Mouse (Mus musculus) testis, postnatal 10 days (tissue): ENCODE measurements around the gene Col12a1.
A peak's percentile ranks its signal among the peaks of the same experiment; 100 is the strongest.

ENCODE experiments used
- DNase-seq: peaks from one replicate; pipeline ENCODE4 v3.0.0; 2021; ENCODE audit warnings: low spot score

Col12a1 gene

GRCm38 (mm10) chr9:79718481-79719370 lies at the start of gene Col12a1:
Gene Col12a1 (minus strand): TSS chr9:79718831.
- peak; percentile 63 for DNase-seq

- no peak for DNase-seq
Observed at GRCm38 (mm10) chr9:79766991-79767545, 48.4 kb upstream of the Col12a1 start.

- no peak for DNase-seq
Observed at GRCm38 (mm10) chr9:79765329-79765728, 46.7 kb upstream of the Col12a1 start.

GRCm38 (mm10) chr9:79762519-79762918 lies 43.9 kb upstream of the Col12a1 start:
- no peak for DNase-seq

- no peak for DNase-seq
Observed at GRCm38 (mm10) chr9:79760076-79760475, 41.4 kb upstream of the Col12a1 start.

GRCm38 (mm10) chr9:79759385-79760005 lies 40.9 kb upstream of the Col12a1 start, which contains the start of gene Cox7a2:
Gene Cox7a2 (minus strand): TSS chr9:79759878.
- DNase-seq: peak; percentile 93

- DNase-seq: no peak
Observed at GRCm38 (mm10) chr9:79755311-79755710, 36.7 kb upstream of the Col12a1 start.

- no peak for DNase-seq
Observed at GRCm38 (mm10) chr9:79751846-79752245, 33.2 kb upstream of the Col12a1 start.

GRCm38 (mm10) chr9:79750709-79751108 lies 32.1 kb upstream of the Col12a1 start:
- DNase-seq: no peak

- DNase-seq: no peak
Observed at GRCm38 (mm10) chr9:79745036-79745435, 26.4 kb upstream of the Col12a1 start.

- DNase-seq: no peak
Observed at GRCm38 (mm10) chr9:79735608-79736007, 17.0 kb upstream of the Col12a1 start.

- DNase-seq: peak; percentile 53
Observed at GRCm38 (mm10) chr9:79730301-79730700, 11.7 kb upstream of the Col12a1 start.

- DNase-seq: no peak
Observed at GRCm38 (mm10) chr9:79723090-79723489, 4.5 kb upstream of the Col12a1 start.

- DNase-seq: peak; percentile 72
Observed at GRCm38 (mm10) chr9:79721056-79721455, 2.4 kb upstream of the Col12a1 start.

- DNase-seq: no peak
Observed at GRCm38 (mm10) chr9:79720143-79720542, 1.5 kb upstream of the Col12a1 start.

- peak; percentile 48 for DNase-seq
Observed at GRCm38 (mm10) chr9:79719451-79719850, 820 bp upstream of the Col12a1 start.

- DNase-seq: peak; percentile 67
Observed at GRCm38 (mm10) chr9:79717836-79718475, 675 bp downstream of the Col12a1 start.

GRCm38 (mm10) chr9:79716909-79717835 lies 1.5 kb downstream of the Col12a1 start:
- peak; percentile 86 for DNase-seq

GRCm38 (mm10) chr9:79716496-79716895 lies 2.1 kb downstream of the Col12a1 start:
- no peak for DNase-seq

GRCm38 (mm10) chr9:79714471-79715045 lies 4.1 kb downstream of the Col12a1 start:
- peak; percentile 87 for DNase-seq
